Mouse (Mus musculus) forelimb bud, embryonic 11.5 days (tissue): ENCODE measurements around the gene Gm10337.

Experiments
- DNase-seq: peaks from one replicate; pipeline ENCODE4 v3.0.0-alpha.2; 2012; ENCODE audit warnings: low read depth, low spot score

Gene Gm10337

GRCm38 (mm10) chr15:102499851-102500250 lies 3.7 kb upstream of the Gm10337 start:
- DNase-seq, result no peak

- no peak for DNase-seq
These were observed 3.0 kb upstream of the Gm10337 start for GRCm38 (mm10) chr15:102500479-102500878.

DNA sequence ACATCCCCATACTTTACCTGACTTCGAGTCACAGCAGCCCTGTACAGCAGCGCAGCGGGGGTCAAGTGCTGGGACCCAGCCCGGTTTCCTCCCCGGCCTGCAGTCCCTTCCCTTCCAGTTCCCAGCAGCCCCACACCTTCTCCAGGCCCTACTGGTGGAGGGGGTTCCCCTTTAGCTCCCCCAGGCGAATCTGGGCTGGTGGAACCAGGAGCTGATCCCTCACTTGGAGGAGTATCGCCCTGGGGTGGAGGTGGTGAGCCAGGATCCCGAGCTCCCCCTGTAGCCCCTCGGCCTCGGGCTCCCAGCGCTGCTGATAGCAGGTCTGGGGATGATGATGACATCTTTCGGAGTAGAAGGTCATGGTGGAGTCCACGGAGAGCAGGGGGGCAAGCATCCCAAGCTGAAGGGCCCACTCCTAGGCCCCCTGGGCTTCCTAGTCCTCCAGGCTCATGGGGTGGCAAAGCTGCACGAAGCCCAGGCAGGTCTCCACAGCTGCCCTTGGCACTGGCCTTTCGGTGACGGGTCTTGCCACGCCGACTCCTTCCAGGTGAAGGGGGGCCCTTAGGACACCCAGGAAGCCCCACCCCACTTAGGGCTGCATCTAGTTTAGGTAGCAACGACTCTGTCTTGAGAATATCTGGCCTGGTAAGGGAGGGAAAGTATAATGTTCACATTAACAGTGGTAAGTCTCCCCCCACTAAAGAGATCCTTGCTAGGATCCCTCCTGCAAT lies 2.3 kb upstream of the Gm10337 start:
- no peak for DNase-seq

DNA sequence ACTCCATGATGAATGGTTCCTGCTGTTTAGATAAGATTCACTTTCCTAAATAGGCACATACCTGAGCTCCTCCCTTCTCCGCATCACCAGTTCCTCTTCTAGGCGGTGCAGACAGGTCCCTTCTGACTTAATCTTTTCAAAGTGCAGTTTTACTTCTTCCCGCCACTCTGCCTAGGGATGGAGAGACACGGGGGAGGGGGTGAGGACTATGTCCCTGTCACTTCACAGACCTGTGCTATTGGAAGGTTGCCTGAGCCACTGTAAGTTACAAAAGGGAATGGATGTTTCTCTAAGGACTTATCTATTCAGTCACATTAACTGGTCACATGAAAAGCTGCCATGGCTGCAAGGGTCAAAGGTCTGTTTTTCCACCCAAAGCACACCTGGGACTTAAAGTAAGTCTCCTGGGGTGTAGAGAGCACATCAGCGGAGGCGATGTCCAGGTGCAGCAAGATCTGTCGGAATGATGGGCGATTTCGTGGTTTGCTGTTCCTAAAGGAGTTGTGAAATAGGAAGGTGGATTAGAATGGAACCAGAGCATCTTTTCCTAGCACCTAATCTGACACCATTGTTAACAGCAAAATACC lies 1.2 kb upstream of the Gm10337 start:
- DNase-seq, result no peak

GRCm38 (mm10) chr15:102503924-102504782 lies 631 bp downstream of the Gm10337 start:
- no peak for DNase-seq

- DNase-seq, result no peak
These were observed 1.7 kb downstream of the Gm10337 start for GRCm38 (mm10) chr15:102505073-102505769.

- no peak for DNase-seq
These were observed 2.4 kb downstream of the Gm10337 start for GRCm38 (mm10) chr15:102505770-102506463.

DNA sequence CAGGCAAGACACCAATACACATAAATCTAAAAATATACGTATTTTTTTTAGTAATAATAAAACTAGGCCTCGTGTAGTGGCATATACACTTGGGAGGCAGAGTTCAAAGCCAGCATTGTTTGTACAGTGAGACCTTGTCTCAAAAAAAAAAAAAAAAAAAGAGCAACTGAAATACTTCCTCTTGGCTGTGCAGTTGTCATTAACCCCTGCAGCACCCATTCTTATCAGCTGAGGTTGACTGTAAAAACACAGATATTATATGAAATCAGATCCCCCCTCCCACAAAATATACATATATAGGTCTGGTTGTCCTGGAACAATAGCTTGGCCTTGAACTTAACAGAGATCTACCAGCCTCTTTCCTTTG lies 2.9 kb downstream of the Gm10337 start:
- no peak for DNase-seq

- no peak for DNase-seq
These were observed 3.3 kb downstream of the Gm10337 start for GRCm38 (mm10) chr15:102506864-102507263.

DNA sequence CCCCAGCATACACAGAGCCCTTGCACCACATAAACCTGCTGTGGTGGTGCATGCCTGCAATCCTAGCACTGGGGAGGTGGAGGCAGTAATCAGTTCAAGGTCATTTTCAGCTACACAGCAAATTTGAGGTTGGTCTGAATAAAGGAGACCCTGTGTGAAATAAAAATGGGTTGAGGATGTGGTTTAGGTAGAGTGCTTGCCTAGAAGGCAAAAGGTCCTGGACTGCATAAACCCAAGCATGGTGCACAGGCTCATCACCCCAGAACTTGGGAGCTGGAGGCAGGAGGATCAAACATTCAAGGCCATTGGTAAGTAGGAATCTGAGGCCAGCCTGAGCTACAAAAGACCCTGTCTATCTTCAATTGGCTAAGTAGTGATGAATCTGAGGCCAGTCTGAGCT lies 4.0 kb downstream of the Gm10337 start:
- no peak for DNase-seq

- DNase-seq, result no peak
These were observed 4.8 kb downstream of the Gm10337 start for GRCm38 (mm10) chr15:102508336-102508735.

DNA sequence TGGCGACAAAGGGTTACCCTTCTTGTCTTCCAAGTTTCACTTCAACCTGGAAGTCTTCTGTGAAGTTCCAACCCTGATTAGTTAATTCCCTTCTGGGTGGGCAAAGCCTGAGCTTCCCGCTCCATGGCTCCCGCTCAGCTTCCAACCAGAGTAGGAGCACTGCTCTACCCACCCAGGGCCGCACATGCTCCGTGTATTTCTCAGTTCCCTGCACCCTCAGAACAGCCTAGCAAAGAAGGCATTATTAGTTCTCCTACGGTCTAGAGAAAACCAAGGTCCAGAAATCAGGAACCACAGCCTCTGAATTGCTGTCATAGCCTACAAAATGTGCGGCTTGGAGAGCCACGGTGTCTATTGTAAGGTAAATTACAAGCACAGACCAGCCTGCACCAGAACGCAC lies 6.6 kb downstream of the Gm10337 start:
- no peak for DNase-seq

DNA sequence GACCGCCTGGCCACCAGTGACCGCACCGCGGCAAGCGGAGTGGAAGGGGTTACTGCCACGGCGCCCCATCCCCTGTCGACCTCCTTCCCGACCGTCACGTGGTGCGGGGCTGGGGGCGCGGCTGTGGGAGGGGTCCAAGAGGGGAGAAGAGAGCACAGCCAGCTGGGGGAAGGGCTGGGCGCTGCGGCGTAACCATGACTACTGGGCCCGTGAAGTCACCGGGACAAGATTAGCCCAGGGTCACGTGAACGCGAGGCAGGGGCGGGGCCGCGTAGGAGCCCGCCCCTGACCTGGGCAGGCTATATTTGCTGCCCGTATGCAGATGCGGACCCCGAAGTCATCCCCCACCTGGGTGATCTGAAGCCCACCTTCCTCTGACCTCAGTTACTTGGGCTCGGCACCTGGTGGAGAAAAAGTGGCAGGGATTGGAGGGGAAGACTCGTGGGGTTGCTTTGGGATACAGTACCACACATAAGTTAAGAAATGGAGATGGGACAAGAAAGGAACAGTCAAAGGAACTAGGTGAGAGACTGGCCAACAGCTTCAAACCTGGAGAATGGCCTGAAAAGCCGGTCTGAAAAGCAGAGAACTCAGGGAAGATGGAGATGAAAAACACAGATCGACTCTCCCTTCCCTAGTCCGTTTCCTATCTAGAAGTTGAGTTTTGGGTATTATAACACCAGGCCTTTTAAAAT lies 7.2 kb downstream of the Gm10337 start:
- peak; percentile 94 for DNase-seq

GRCm38 (mm10) chr15:102511285-102511833 lies 7.8 kb downstream of the Gm10337 start:
- no peak for DNase-seq

GRCm38 (mm10) chr15:102512010-102512409 lies 8.5 kb downstream of the Gm10337 start:
- no peak for DNase-seq

DNA sequence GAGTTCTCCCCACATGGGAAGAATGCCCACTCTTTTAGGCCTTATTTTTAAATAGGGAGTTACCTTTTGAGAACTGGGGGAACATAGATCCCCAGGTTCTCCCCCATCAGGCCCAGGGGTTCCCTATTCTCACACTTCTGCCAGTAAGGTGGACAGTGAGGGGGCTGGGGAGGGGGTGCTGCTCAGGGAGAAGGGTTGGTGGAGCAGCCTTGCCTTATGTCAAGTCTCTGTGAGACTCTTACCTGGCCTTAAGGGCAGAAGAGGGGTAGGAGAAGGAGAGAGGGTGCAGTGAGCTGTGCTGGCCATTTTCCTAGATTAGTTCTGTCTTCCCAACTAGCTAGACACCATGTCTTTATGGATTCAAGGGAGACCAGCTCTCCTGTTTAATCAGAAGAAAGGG lies 8.9 kb downstream of the Gm10337 start:
- no peak for DNase-seq

DNA sequence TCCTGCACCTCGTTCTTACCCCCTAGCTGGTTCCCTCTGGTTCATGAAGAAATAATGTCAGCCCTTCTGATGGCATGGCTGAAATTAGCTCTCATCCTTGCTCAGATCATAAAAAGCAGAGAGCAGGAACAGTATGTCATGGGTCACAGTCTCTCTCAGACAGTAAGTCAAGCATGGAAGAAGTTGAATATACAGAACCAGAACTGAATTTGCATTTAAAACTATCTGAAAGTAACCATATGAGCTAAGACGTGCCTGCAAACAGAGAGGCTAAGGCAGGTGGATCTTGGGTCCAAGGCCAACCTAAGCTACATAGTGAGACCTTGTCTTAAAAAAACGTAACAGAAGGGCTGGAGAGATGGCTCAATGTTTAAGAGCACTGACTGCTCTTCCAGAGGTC lies 9.5 kb downstream of the Gm10337 start:
- no peak for DNase-seq

DNA sequence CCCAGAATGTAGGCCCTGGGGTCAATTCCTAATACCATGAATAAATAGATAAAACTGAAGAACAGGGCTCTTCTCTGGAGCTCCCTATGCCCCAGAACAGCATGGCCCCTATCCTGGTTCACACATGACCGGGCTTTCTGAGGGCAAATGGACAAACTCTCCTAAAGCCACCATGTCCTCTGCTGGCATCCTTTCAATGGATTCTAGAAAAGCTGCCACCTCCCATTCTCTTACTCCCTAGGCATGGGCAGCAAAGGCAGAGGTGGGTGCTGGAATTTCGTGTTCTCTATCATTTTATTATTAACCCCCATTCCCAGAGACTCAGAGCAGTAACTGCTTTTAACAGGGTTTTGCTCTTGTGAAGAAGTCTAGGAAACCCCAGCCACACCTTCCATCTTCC lies 11.7 kb downstream of the Gm10337 start:
- DNase-seq, result no peak

DNA sequence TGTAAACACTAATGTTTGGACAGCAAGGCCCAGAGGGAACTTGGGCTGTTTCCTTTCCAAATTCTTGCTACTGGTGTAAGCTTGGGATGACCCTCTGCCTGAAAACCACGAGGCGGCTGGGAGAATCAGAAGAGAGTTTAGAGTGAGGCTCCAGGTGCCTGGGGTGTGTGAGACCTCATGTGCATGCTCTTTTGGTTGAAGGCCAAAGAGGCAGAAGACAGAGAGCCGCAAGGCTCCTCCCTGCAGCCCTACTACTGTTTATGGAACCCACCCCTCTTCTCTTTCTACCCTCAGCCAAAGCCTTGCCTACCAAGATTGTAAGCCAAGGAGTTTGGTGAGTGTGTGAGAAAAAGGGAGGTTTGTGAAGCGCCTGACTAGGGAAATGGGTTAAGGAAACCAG lies 12.3 kb downstream of the Gm10337 start:
- no peak for DNase-seq

- DNase-seq, result no peak
These were observed 12.8 kb downstream of the Gm10337 start for GRCm38 (mm10) chr15:102516293-102516692.
